Mouse (Mus musculus): ENCODE results near the gene Cd247. TPM values are rescaled to one million over a fixed set of nuclear protein-coding genes. Genes with fewer than 3 reads are reported as not detected.

The Cd247 gene
- polyA plus RNA-seq, 1 experiment from 2014 or later: 0.63 TPM

DNA sequence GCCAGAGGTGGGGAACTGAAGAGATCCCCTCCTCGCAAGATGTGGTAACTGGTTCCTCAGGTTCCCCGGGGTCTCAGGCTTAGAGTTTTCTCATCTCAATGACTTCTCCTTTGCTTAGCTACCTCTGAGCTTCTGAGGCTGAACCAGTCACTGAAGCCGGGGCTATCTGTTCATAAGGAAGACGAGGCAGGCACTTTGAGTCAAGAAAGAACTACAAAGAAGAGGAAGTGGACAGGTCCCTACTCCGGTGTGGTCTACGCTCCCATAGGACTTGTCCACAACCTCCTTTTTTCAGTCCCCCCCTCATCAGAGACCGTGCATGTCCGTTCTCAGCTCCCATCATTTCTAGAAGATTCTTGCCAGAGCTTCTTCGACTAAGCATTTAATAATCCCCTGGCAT is 7.1 kb upstream of the Cd247 start:
- H3K9ac ChIP-seq: no peak overlapping the region
- 88% methylated on average over 9 of the region's 9 CpGs for WGBS

DNA sequence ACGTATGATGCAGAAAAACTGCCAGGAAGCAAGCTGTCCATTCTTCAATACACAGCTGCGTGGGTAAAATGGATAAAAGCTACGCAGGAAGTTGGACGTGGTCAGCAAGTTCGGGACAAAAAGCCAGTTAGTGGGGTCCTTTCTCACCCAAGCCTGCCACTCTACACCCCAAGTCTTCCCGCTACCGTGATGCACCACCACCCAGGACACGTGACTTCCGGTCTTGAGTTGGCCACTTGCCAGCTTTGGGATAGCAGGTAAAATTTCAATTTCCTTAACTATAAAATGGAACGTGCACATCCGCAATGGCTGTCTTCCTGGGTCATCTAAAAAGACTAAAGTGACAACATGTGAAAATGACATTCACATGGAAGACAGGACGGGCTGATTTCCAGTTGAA is 6.6 kb upstream of the Cd247 start:
- WGBS: 91% methylated on average over 12 of the region's 12 CpGs
- no peaks in the 10 kb centered on the region for H3K9me3 ChIP-seq (replicated peaks)
- no peak for ATAC-seq

More for the DNA sequence above, 7.1 kb upstream of the Cd247 start:
- no peaks in the 10 kb centered on the region for H3K9me3 ChIP-seq (replicated peaks)
- no peaks in the 10 kb centered on the region for H3K36me3 ChIP-seq (ENCODE audit: poor library complexity, severe bottlenecking)
- peaks cover 14% of the 10 kb centered on the region for H3K27me3 ChIP-seq
- peaks cover 19% of the 10 kb centered on the region for H3K4me1 ChIP-seq
- ATAC-seq: no peak
- H3K4me3 ChIP-seq: no peak overlapping the region
- H3K27ac ChIP-seq: no peak overlapping the region
- peak overlapping the region; percentile 62; the same call in 1 of the 2 replicates for H3K4me2 ChIP-seq

DNA sequence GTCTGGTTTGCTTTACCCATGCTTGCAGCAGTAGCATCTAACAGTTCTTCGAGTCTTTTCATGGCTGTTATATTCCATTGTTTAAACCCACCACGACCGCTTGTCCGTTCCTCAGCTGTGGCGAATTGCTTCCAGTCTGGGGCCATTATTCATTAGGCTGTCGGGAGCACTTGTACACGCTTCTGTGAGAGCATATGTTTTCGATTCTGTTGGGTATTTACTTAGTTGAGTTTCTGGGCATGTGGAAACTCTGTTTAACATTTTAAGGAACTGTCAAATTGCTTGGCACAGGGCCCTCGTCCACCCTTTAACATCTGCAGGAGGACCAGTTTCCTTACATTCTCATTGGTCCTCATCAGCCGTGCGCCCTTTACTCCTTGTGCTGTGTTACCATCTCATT is 2.2 kb upstream of the Cd247 start:
- H3K9me3 ChIP-seq (replicated peaks): no peaks in the 10 kb centered on the region
- WGBS: 50% methylated on average over 11 of the region's 11 CpGs
- no peak overlapping the region for H3K9ac ChIP-seq
- no peaks in the 10 kb centered on the region for H3K36me3 ChIP-seq (ENCODE audit: poor library complexity, severe bottlenecking)
- no peak overlapping the region for H3K27ac ChIP-seq
- H3K4me1 ChIP-seq: peaks cover 9% of the 10 kb centered on the region; the same call in 1 of the 2 replicates
- peak overlapping the region; percentile 3; the same call in 1 of the 2 replicates for H3K4me2 ChIP-seq
- no peak overlapping the region for H3K4me3 ChIP-seq
- peaks cover 4% of the 10 kb centered on the region; the same call in 1 of the 2 replicates for H3K27me3 ChIP-seq
- ATAC-seq: peak; percentile 67; the same call in 1 of the 2 replicates

More for the DNA sequence above, 6.6 kb upstream of the Cd247 start:
- Histone ChIP-seq H3K4me3 (no peak overlapping the region), H3K27me3 (peaks cover 13% of the 10 kb centered on the region), H3K36me3 (ENCODE audit: poor library complexity, severe bottlenecking) (no peaks in the 10 kb centered on the region), H3K27ac (no peak overlapping the region), H3K9ac (no peak overlapping the region), H3K4me2 (no peak overlapping the region), H3K4me1 (peaks cover 20% of the 10 kb centered on the region)

DNA sequence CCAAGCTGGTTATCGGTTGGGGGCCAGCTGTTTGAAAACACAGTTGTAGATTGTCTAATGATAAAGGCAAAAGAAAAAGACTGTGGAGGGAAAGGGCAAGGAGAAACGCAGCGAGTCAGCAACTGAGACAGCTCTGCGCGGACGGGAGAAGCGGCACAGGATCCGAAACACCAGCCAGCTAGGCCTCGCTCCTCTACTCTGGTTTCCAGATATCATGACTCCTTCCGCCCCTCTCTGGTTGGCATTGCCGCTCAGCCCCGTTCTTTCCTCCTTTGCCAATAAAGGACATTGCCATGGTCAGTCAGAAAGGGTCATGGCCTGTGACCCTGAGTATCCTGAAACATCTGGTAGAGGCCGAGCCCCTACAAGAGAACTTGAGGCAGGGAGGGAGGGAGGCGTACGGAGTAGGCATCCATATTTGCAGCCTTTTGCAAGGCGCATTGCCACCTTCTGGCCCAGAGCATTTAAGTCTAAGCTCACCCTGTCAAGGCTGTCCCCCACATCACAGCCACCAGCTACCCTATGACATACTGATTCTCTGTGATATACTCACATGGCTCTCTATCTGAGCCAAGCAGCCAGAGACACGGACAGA is 682 bp downstream of the Cd247 start:
- WGBS: 89% methylated on average over 17 of the region's 17 CpGs
- no peak for ATAC-seq
- no peaks in the 10 kb centered on the region for H3K36me3 ChIP-seq (ENCODE audit: poor library complexity, severe bottlenecking)
- no peaks in the 10 kb centered on the region for H3K9me3 ChIP-seq (replicated peaks)
- H3K4me1 ChIP-seq: peaks cover 9% of the 10 kb centered on the region; the same call in 1 of the 2 replicates
- no peaks in the 10 kb centered on the region for H3K27me3 ChIP-seq
- H3K9ac ChIP-seq: no peak overlapping the region
- no peak overlapping the region for H3K27ac ChIP-seq
- H3K4me2 ChIP-seq: no peak overlapping the region
- no peak overlapping the region for H3K4me3 ChIP-seq

DNA sequence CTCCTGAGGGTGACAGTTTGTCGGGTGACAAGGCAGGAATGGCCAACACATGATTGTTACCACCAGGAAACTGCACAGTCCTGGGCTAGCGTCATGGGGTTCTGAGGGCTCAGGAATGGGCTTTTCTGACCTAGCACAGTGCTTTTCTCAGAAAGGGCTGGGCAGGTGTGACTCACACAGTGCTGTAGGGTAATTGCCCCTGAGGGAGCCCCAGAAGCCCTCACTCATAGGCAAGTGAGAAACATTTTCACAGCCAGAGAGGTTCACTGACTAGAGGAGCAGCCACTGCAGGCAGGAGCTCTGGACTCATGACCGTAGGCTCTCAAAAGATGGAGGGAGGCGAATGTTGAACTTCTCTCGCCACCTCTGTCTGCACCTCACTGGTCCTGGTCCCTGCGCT is 1.5 kb downstream of the Cd247 start:
- Histone ChIP-seq H3K36me3 (ENCODE audit: poor library complexity, severe bottlenecking) (no peaks in the 10 kb centered on the region), H3K4me1 (peaks cover 9% of the 10 kb centered on the region; the same call in 1 of the 2 replicates), H3K4me2 (no peak overlapping the region), H3K27me3 (no peaks in the 10 kb centered on the region), H3K9ac (no peak overlapping the region), H3K9me3 (replicated peaks) (no peaks in the 10 kb centered on the region), H3K4me3 (no peak overlapping the region), H3K27ac (no peak overlapping the region)
- no peak for ATAC-seq
- whole genome bisulfite sequencing: 90% methylated on average over 6 of the region's 6 CpGs

DNA sequence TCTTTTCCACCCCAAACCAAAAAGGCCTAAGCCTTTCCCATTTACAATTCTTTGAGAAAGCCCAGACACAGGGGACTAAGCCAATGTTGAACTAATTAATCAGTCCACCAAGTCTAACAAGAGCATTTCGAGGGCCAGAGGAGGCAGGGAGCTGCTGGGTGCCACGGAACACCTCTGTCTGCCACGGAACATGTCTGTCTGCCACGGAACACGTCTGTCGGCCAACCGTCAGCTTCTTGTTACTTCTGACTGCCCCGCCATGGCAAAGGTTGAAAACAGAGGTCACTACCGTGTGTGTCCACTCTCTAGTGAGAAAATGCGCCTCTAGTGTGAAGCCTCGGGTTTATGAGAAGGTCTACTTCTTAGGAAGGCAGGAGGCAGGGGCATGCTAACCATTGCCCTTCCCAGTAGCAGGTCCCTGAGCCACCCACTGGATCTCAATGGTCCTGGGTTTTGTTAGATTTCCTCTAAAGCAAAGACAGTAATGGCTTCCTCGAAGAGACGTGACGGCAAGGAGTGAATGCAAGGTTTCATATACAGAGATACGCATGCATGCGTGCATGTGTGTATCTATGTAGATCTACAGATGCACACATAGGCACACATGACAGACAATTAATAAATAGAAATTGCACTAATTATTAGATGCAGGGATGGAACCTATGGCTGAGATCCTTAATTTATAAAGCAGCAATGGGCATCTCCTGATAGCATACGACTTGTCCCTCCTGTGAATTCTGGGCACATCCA is 2.2 kb downstream of the Cd247 start:
- Histone ChIP-seq H3K4me1 (peaks cover 9% of the 10 kb centered on the region; the same call in 1 of the 2 replicates), H3K36me3 (ENCODE audit: poor library complexity, severe bottlenecking) (no peaks in the 10 kb centered on the region), H3K27ac (no peak overlapping the region), H3K4me2 (no peak overlapping the region), H3K27me3 (no peaks in the 10 kb centered on the region), H3K9me3 (replicated peaks) (no peaks in the 10 kb centered on the region), H3K4me3 (no peak overlapping the region), H3K9ac (no peak overlapping the region)
- WGBS: 89% methylated on average over 17 of the region's 17 CpGs
- no peak for ATAC-seq

DNA sequence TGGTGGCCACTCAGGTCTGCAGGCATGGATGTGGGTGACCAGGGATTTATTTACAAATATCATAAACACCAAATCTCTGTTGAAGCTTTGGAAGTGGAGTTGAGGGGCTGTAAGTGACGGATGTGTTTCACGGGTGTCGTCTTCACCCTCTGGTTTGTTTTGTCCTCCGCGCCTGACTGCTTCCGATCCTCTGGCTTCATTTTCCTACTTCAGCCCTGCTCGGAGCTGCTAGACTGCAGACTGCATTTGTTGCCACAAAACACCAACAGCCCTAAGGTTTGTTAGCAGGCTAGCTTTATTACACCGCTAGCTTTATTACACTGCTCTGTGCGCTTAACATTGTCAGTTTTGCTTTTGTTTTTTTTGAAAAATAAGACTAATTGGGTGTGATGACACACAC is 2.9 kb downstream of the Cd247 start:
- Histone ChIP-seq H3K36me3 (ENCODE audit: poor library complexity, severe bottlenecking) (no peaks in the 10 kb centered on the region), H3K27me3 (no peaks in the 10 kb centered on the region), H3K4me3 (no peak overlapping the region), H3K9me3 (replicated peaks) (no peaks in the 10 kb centered on the region), H3K27ac (no peak overlapping the region), H3K4me1 (0 out of 2 replicates have a peak, but pooled peaks cover 1% of the 10 kb centered on the region), H3K4me2 (no peak overlapping the region), H3K9ac (no peak overlapping the region)
- 86% methylated on average over 9 of the region's 9 CpGs for WGBS
- ATAC-seq: no peak

DNA sequence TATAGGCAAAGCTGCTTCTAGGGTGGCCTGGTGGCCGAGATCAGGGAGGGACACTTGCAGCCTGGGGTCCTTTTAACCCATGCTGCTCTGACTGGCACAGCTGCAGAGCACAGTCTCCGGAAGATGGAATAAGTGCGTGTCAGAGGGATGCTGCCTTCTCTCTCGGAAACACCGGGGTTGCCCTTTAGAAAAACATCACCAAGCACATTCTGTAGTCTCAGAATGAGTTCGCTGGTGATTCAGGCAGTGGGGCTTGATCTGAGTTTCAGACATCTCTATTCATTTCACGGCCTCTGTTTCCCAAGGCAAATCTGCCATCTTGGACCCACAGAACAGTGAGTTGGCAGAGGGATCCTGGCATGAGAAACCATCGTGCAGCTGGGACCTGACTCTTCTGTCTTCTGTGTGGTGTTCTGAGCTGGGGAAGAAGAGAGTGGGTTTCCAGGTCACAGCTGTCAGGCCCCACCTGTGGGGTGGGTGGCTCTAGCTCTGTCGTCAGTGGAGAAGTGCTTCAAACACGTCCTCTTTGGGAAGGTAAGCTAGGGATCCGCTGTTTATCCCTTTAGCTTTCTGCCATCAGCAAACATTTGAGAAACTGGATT is 13.3 kb downstream of the Cd247 start:
- Histone ChIP-seq H3K4me3 (no peak overlapping the region), H3K27ac (no peak overlapping the region), H3K4me1 (no peaks in the 10 kb centered on the region), H3K27me3 (no peaks in the 10 kb centered on the region), H3K9me3 (replicated peaks) (peaks cover 7% of the 10 kb centered on the region), H3K9ac (no peak overlapping the region), H3K4me2 (no peak overlapping the region), H3K36me3 (ENCODE audit: poor library complexity, severe bottlenecking) (no peaks in the 10 kb centered on the region)
- WGBS: 86% methylated on average over 11 of the region's 11 CpGs
- ATAC-seq: no peak

DNA sequence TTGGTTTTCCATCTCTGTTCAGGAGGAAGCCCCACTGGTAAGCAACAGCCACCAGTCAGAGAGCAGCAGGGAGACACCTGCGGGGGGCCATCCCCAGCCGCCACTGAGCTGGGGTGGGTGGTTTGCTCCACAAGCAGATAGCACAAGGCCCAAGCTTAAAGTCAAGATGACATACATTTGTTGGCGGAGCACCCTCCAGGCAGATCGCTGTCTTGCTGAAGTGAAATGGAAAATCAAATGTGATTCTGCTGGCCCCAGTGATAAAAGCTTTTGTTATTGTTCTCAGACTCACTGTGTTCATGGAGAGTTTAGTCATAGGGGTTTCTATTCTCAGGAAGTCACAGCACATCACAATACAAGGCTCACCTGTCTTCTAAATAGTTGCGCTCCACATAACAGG is 14.6 kb downstream of the Cd247 start:
- no peaks in the 10 kb centered on the region for H3K36me3 ChIP-seq (ENCODE audit: poor library complexity, severe bottlenecking)
- H3K9ac ChIP-seq: no peak overlapping the region
- no peak overlapping the region for H3K27ac ChIP-seq
- peaks cover 7% of the 10 kb centered on the region for H3K27me3 ChIP-seq
- H3K4me3 ChIP-seq: no peak overlapping the region
- peaks cover 7% of the 10 kb centered on the region for H3K9me3 ChIP-seq (replicated peaks)
- no peaks in the 10 kb centered on the region for H3K4me1 ChIP-seq
- WGBS: 93% methylated on average over 5 of the region's 5 CpGs
- H3K4me2 ChIP-seq: no peak overlapping the region
- ATAC-seq: no peak

DNA sequence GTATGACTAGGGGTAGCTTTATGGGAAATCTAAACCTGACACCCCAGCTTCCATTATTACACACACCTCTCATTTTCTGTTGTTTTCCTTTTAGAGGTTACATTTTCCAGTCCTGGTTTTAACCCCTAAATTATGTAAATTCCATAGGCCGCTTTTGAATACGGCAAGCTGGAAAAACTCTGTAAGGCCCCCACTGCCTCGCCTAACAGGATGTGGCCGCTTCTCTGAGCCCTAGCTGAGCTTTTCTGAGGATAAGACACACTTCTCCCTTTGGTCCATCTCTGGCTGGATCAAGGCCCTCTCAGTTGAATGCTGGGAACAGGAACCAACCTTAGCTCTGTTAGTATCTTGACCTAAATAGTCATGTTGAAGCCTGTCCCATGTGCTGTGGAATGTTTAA is 15.7 kb downstream of the Cd247 start:
- Histone ChIP-seq H3K36me3 (ENCODE audit: poor library complexity, severe bottlenecking) (no peaks in the 10 kb centered on the region), H3K9ac (no peak overlapping the region), H3K4me1 (no peaks in the 10 kb centered on the region), H3K27ac (no peak overlapping the region), H3K27me3 (peaks cover 13% of the 10 kb centered on the region), H3K9me3 (replicated peaks) (peaks cover 7% of the 10 kb centered on the region), H3K4me3 (no peak overlapping the region), H3K4me2 (no peak overlapping the region)
- ATAC-seq: no peak
- 88% methylated on average over 4 of the region's 4 CpGs for WGBS

DNA sequence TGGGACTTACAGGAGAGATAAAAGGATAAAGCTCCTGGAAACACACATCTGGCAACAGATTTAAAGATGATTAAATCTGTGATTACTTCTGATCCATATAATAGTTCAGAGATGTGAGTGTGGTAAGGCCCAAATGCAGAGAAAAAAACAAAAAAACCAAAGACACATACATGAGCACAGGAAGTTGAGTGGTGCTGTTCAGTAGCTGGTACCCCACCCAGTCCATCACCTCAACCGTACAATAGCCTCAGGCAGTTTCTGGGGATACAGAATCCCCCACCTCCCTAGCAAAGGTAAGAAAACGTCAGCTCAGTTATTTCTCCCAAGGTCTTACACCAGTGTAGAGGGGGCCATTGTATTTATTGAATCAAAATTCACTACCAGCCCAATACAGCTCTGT is 22.2 kb downstream of the Cd247 start:
- ATAC-seq: no peak
- WGBS: 72% methylated on average over 2 of the region's 2 CpGs

DNA sequence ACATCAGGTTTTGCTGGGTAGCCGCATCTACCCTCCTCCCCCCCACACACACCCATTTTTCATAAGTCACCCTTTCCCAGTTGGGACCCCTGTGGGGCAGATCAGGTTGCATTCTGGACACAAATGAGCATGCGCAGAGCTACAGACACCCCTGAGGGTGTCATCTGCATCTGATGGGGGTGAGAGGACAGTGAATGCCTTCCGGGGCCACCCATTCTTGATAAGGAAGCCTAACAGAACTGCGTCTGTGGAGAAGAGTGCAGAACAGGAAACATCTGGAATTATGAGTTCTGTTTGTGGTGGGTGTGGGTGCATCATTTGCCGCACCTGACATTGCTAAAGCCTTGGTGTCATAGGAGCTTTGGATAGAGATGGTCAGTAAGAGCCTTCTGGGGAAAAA is 22.7 kb downstream of the Cd247 start:
- Histone ChIP-seq H3K27ac (no peak overlapping the region), H3K9ac (no peak overlapping the region), H3K9me3 (replicated peaks) (no peaks in the 10 kb centered on the region), H3K4me3 (no peak overlapping the region), H3K4me2 (no peak overlapping the region), H3K4me1 (peaks cover 26% of the 10 kb centered on the region), H3K27me3 (peaks cover 70% of the 10 kb centered on the region), H3K36me3 (ENCODE audit: poor library complexity, severe bottlenecking) (no peaks in the 10 kb centered on the region)
- ATAC-seq: no peak
- WGBS: 89% methylated on average over 5 of the region's 5 CpGs

More for the DNA sequence above, 22.2 kb downstream of the Cd247 start:
- H3K9me3 ChIP-seq (replicated peaks): no peaks in the 10 kb centered on the region
- H3K4me1 ChIP-seq: peaks cover 26% of the 10 kb centered on the region
- no peak overlapping the region for H3K9ac ChIP-seq
- H3K27ac ChIP-seq: no peak overlapping the region
- H3K27me3 ChIP-seq: peaks cover 64% of the 10 kb centered on the region
- no peaks in the 10 kb centered on the region for H3K36me3 ChIP-seq (ENCODE audit: poor library complexity, severe bottlenecking)
- no peak overlapping the region for H3K4me3 ChIP-seq
- H3K4me2 ChIP-seq: no peak overlapping the region

All from forebrain, embryonic 13.5 days (tissue).